Mouse (Mus musculus) stomach, postnatal 0 days (tissue): ENCODE measurements around the gene Pld4. TPM values are rescaled to one million over a fixed set of nuclear protein-coding genes. Genes with fewer than 3 reads are reported as not detected.

ENCODE experiments used
- ATAC-seq: fragments of 200-750 bp; cut with Nextera tagmentation; 2 replicates; pipeline ENCODE4 v1.8.0; 2017; ENCODE audit not compliant: low FRiP score, low TSS enrichment
- DNase-seq: peaks from one replicate; pipeline ENCODE4 v3.0.0-alpha.2; 2016; ENCODE audit warnings: low spot score
- H3K27ac ChIP-seq: fragments of 300-500 bp; sonication (generic); replicated peaks from 2 replicates; pipeline ENCODE4 v1.5.1; 2014; ENCODE audit warnings: mild to moderate bottlenecking, control low read depth
- H3K27me3 ChIP-seq: fragments of 300-500 bp; sonication (generic); 2 replicates; pipeline ENCODE4 v1.6.1; 2014; ENCODE audit warnings: low read length; ENCODE audit not compliant: control insufficient read depth, insufficient read depth
- H3K36me3 ChIP-seq: fragments of 300-500 bp; sonication (generic); 2 replicates; pipeline ENCODE4 v1.6.1; 2014; ENCODE audit warnings: low read length, mixed read lengths; ENCODE audit not compliant: control insufficient read depth, insufficient read depth
- H3K4me1 ChIP-seq: fragments of 300-500 bp; sonication (generic); replicated peaks from 2 replicates; pipeline ENCODE4 v1.6.1; 2014; ENCODE audit warnings: antibody characterized with exemption; ENCODE audit not compliant: control insufficient read depth, insufficient read depth
- H3K4me2 ChIP-seq: fragments of 300-500 bp; sonication (generic); replicated peaks from 2 replicates; pipeline ENCODE4 v1.6.1; 2014; ENCODE audit warnings: low read depth, mild to moderate bottlenecking, control low read depth, moderate library complexity
- H3K4me3 ChIP-seq: fragments of 300-500 bp; sonication (generic); 2 replicates; pipeline ENCODE4 v1.5.1; 2014; ENCODE audit warnings: low read depth, low read length, control low read depth
- H3K9ac ChIP-seq: fragments of 300-500 bp; sonication (generic); 2 replicates; pipeline ENCODE4 v1.6.1; 2014; ENCODE audit warnings: mild to moderate bottlenecking, low read length, control low read depth, mixed read lengths
- H3K9me3 ChIP-seq: fragments of 300-500 bp; sonication (generic); 2 replicates; pipeline ENCODE4 v1.6.1; 2016; ENCODE audit warnings: low read length; ENCODE audit not compliant: control insufficient read depth
- CTCF ChIP-seq: IDR thresholded peaks from 2 replicates; pipeline ENCODE4 v1.5.1; 2016; ENCODE audit warnings: antibody characterized with exemption, low read depth, mild to moderate bottlenecking, moderate library complexity
- EP300 ChIP-seq: optimal IDR thresholded peaks from 2 replicates; pipeline ENCODE3; 2016; ENCODE audit warnings: antibody characterized with exemption
- WGBS: fragments of 180-500 bp; shearing (Covaris S2); extraction: QIAGEN DNeasy Blood & Tissue Kit; methylation state at CpG from one replicate; pipeline ENCODE4 v1.1.7; 2014; 5-methylcytosine and 5-hydroxymethylcytosine counted together
- polyA plus RNA-seq: library from polyadenylated mRNA; unstranded; fragments of >200 nt; fragmentation: Nextera tagmentation; extraction: Ambion mirVana; gene quantifications from 2 replicates; pipeline ENCODE4 v1.2.1, GENCODE M21; 2015

The Pld4 gene
- 9.6 and 9.8 TPM in 2 replicates for polyA plus RNA-seq

DNA sequence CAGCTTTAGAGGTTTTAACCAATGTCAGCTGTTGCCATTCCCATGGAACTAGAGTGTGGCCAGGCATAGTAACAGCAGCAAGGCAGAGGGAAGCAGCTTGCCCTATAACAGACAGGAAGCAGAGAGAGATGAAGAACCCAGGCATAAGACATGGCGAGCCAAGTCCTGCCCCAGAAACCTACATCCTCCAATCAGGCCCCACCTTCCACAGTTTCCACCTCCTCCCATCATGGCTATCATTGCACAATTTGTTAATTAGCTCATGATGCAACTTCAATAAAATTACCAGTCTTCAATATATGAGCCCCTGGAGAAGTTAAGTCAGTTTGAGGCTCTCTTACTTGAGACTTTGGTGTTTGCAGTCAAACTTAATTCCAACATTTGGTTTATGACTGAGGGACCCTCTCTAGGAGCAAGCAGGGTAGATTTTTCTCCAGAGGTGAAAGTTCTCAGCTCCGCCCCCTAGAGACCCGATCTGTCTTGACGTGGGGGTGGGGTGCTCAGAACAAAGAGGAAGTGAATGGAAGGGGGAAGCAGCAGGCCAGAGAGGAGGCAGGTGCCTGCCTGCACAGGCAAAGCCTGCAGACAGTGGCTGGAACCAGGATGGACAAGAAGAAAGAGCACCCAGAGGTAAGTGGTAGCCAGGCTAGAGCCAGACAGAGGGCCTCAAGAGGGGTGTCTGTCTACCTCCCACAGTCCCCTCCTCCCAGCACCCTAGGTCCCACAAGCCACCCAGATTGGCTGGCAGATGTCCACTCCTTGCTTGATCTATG is at the start of gene Pld4:
Gene Pld4 (plus strand): TSS at position 502 of the 773 bp plus-strand sequence.
- no peak for TF ChIP-seq EP300
- TF ChIP-seq CTCF, result no peak
- no peak within 1 kb of the TSS for H3K9ac ChIP-seq
- no peaks in the 10 kb centered on the region for H3K27me3 ChIP-seq
- no peaks in the 10 kb centered on the region for H3K9me3 ChIP-seq
- no peak within 1 kb of the TSS for H3K27ac ChIP-seq
- ATAC-seq (0 out of 2 replicates have a peak, but pooled peaks have one; percentile 27), DNase-seq (no peak)
- no peaks in the 10 kb centered on the region for H3K4me1 ChIP-seq
- no peak within 1 kb of the TSS for H3K4me2 ChIP-seq
- no peaks in the 10 kb centered on the region for H3K36me3 ChIP-seq
- 34% methylated on average over 4 of the region's 4 CpGs for WGBS
- no peak within 1 kb of the TSS for H3K4me3 ChIP-seq

DNA sequence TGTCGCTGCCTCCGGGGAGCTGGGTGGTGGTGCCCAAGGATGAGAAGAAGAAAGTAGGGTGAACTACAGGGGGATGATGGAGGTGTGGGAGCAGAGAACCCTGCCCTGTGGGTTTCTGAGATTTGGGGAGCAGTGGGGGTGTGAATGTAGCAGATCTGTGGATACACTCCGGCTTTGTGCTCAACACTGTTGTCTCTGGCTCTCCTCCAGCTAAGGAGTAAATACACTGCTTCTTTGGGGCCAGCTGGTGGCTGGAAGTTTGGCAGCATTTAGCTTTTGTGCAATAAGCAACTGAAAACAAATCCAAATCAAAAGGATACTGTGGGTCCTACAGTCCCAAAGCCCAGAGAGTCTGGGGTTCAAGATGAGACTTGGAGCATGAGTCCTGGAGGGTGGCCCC is 46.5 kb upstream of the Pld4 start:
- DNase-seq (peak; percentile 42), ATAC-seq (0 out of 2 replicates have a peak, but pooled peaks have one; percentile 19)
- H3K9ac ChIP-seq, result no peak overlapping the region
- no peaks in the 10 kb centered on the region for H3K4me1 ChIP-seq
- no peaks in the 10 kb centered on the region for H3K9me3 ChIP-seq
- TF ChIP-seq EP300, result no peak
- no peak for TF ChIP-seq CTCF
- no peak overlapping the region for H3K4me3 ChIP-seq
- no peaks in the 10 kb centered on the region for H3K36me3 ChIP-seq
- H3K27me3 ChIP-seq, result no peaks in the 10 kb centered on the region
- H3K27ac ChIP-seq, result peak overlapping the region; percentile 13; the same call in 1 of the 2 replicates
- H3K4me2 ChIP-seq, result no peak overlapping the region
- WGBS, result 44% methylated on average over 3 of the region's 3 CpGs

DNA sequence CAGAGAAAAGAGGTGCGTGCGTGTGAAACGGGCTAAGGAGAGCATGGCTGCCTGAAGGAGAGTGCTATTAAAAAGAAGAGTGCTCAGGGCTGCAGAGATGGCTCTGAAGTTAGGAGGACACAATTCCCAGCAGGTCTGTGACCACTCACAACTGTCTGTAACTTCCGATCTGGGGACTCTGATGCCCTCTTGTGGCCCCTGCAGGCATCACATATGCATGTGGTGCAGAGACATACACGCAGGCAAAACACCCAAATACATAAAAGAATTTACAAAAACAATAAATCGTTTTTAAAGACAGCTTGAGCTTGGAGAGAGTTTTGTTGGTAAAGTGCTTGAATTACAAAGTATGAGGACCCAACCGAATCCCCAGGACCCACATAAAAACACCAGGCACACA is 43.3 kb upstream of the Pld4 start:
- TF ChIP-seq EP300, result no peak
- TF ChIP-seq CTCF, result peak; percentile 81
- Histone ChIP-seq H3K4me1 (no peaks in the 10 kb centered on the region), H3K27ac (no peak overlapping the region), H3K9me3 (no peaks in the 10 kb centered on the region), H3K4me3 (no peak overlapping the region), H3K36me3 (no peaks in the 10 kb centered on the region), H3K4me2 (no peak overlapping the region), H3K9ac (no peak overlapping the region), H3K27me3 (no peaks in the 10 kb centered on the region)
- 37% methylated on average over 7 of the region's 7 CpGs for WGBS
- ATAC-seq, result no peak
- DNase-seq, result peak; percentile 73

DNA sequence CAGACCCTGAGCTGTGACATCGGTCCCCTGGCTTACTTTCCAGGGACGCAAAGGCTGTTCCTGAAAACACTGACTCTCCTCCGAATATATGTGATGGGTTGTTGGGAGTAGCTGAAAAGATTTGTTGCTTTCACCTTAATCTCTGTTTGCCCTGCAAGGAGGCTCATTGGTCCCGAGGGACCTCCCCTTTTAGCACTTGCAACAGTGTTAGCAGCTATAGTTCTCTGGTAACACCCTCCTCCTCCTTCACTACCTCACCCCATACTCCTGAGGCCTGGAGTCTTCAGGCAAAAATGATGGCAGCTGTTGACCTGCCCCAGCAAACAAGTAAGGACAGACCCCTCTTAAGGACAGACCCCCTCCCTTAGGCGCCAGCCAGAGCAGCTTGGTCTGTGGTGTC is 41.5 kb upstream of the Pld4 start:
- Histone ChIP-seq H3K9ac (no peak overlapping the region), H3K4me1 (peaks cover 2% of the 10 kb centered on the region; the same call in 1 of the 2 replicates), H3K4me3 (no peak overlapping the region), H3K9me3 (no peaks in the 10 kb centered on the region), H3K27me3 (no peaks in the 10 kb centered on the region), H3K4me2 (no peak overlapping the region), H3K36me3 (no peaks in the 10 kb centered on the region), H3K27ac (no peak overlapping the region)
- ATAC-seq, result no peak
- DNase-seq, result no peak
- TF ChIP-seq CTCF, result no peak
- TF ChIP-seq EP300, result no peak
- WGBS, result 57% methylated on average over 5 of the region's 5 CpGs

DNA sequence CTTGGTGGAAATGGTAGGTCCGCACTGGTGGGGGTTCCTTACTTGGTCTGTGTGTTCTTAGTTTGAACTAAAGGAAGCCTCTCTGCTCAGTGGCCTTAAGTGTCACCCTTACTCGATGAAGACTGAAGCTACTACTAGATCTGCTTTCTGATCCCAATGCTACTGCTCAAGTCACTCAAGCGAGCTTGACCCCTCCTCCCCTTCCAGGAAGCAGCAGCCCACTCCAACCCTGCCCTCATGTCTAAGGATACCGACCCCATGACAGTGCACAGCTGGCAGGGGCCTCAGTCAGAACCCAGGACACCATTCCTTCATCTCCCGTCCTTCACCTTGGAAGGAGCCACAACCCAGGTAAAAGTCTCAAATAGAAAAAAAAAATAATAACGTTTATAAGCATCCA is 40.2 kb upstream of the Pld4 start, which contains the start of gene Cep170b:
Gene Cep170b (plus strand): TSS at position 240 of the 400 bp plus-strand sequence.
- peak within 1 kb of the TSS; percentile 94 for H3K4me2 ChIP-seq
- no peaks in the 10 kb centered on the region for H3K27me3 ChIP-seq
- peaks cover 2% of the 10 kb centered on the region; the same call in 1 of the 2 replicates for H3K4me1 ChIP-seq
- peak within 1 kb of the TSS; percentile 90 for H3K9ac ChIP-seq
- 62% methylated on average over 6 of the region's 6 CpGs for WGBS
- TF ChIP-seq EP300 (no peak), CTCF (no peak)
- DNase-seq (no peak), ATAC-seq (no peak)
- peak within 1 kb of the TSS; percentile 96 for H3K27ac ChIP-seq
- H3K36me3 ChIP-seq, result no peaks in the 10 kb centered on the region
- H3K9me3 ChIP-seq, result no peaks in the 10 kb centered on the region
- H3K4me3 ChIP-seq, result peak within 1 kb of the TSS; percentile 81

DNA sequence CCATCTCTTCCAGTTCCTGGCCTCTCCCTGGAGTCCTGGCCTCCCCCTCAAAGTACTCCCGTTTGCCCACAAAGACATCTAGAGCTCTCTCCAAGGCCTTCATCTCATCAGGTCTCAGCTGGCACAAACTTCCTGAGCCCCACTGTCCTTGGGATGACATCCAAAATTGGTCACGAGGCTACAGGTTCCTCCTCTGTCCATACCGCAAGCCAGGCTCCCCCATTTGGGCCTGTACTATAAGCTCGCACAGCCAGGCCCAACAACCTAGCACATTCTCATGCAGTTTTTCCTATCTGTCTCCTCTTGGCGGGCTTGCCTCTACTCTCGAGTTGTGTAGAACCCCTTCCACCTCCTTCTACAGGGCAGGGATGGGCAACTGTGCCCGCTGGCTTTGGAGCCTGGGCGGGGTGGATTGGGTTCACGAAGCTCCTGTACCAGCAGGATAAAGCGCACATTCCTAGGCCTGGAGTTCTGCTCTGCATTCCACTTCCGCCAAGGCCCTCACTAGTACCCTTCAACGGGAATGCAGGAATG is 39.5 kb upstream of the Pld4 start:
- H3K27ac ChIP-seq, result peak overlapping the region; percentile 96
- peak overlapping the region; percentile 81 for H3K4me3 ChIP-seq
- H3K4me1 ChIP-seq, result peaks cover 2% of the 10 kb centered on the region; the same call in 1 of the 2 replicates
- peak overlapping the region; percentile 94 for H3K4me2 ChIP-seq
- H3K9ac ChIP-seq, result peak overlapping the region; percentile 90
- no peaks in the 10 kb centered on the region for H3K9me3 ChIP-seq
- H3K36me3 ChIP-seq, result no peaks in the 10 kb centered on the region
- 44% methylated on average over 12 of the region's 12 CpGs for WGBS
- TF ChIP-seq CTCF, result no peak
- DNase-seq (no peak), ATAC-seq (no peak)
- H3K27me3 ChIP-seq, result no peaks in the 10 kb centered on the region
